Mouse (Mus musculus): ENCODE results near the gene Tns1.

The Tns1 gene

GRCm38 (mm10) chr1:73958210-73958983 lies 165.9 kb downstream of the Tns1 start:
- DNase-seq (ENCODE audit: low read depth, low spot score), result no peak

GRCm38 (mm10) chr1:73957428-73957827 lies 166.8 kb downstream of the Tns1 start:
- no peak for DNase-seq (ENCODE audit: low read depth, low spot score)

- no peak for DNase-seq (ENCODE audit: low read depth, low spot score)
Observed at GRCm38 (mm10) chr1:73956320-73956719, 167.9 kb downstream of the Tns1 start.

- DNase-seq (ENCODE audit: low read depth, low spot score), result no peak
Observed at GRCm38 (mm10) chr1:73955259-73955842, 168.9 kb downstream of the Tns1 start.

DNA sequence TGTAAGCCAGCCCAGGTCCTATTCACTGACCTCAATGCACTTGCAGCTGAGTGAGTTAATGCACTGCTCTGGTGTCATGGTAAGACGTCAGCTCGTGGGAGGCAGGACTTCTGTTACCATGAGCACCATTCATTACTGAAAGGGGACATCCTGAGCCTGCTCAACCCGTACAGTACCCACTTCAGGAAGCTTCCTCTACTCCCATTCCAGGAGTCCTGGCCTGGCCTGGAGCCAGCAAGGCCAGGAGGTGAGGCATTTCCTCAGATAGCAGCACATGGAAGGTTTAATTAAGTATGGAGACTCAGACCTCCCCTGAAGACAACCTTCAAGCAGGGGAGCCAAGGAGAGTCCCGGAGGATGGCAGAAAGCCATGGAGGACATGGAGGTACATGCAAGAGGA lies 169.6 kb downstream of the Tns1 start:
- no peak for DNase-seq (ENCODE audit: low read depth, low spot score)

DNA sequence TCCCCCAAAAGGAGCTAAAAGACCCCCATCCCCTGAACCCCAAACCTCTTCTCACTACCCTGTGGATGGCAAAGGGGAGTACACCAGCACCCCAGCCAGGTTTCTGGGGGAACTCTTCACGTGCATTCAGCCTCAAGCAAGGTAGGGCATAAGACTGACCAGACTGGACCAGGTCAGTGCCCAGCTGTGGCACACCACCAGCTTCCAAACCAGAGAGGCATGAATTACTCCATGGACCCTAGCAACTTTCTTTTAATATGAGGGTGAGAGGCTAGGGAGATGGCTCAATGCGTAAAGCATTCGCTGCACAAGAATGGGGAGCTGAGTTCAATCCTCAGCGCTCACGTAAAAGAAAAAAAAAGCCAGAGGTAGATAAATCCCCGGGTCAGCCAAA lies 170.2 kb downstream of the Tns1 start:
- DNase-seq (ENCODE audit: low read depth, low spot score), result no peak

DNA sequence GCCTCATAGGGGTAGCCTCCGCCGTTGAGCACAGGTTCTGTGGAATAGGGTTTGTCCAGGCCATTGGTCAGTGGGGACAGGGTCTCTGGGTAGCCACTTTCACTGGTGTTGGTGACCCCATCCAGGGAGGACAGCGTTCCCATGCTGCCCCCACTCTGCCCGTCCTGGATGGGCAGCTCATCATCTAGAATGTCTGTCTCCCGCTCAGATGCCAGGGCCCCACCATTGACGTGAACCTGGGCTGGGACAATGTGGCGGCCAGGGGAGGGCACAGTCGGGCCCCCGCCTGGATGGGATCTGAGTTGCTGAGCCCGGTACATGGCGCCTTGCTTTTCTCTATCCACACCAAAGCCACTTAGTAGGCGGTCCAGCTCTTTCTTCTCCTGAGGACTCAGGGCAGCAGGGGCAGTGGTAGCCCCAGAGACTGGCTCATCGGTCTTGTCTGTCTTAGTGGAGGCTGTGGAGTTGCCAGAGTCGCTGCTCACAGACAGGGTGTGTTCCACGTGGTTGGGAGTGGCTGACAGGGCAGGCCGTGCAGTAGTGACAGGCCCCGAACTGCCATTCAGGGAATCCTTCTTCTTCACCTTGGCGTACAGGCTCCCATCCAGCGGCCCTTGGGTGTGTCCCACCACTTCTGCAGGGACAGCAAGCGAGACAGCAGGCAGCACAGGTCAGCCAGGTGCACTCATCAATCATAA lies 170.8 kb downstream of the Tns1 start:
- no peak for DNase-seq (ENCODE audit: low read depth, low spot score)

DNA sequence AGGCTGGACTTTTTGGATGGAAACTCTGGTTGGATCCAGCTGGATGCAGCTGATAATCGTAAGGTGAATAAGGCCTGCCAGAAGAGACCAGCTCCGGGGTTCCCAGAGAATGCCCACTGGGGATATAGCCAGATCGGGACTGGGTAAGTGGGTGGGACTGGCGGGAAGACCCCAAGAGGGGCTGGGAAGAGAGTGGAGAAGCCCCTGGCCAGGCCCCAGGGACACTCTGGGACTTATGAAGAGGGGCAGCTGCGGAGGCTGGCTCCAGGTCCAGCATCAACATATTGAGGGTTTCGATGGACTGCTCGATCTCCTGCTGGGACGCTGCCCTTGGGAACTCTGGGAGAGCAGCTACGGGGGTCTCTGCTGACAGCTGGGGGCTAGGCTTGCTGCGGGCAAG lies 171.7 kb downstream of the Tns1 start:
- no peak for DNase-seq (ENCODE audit: low read depth, low spot score)

DNA sequence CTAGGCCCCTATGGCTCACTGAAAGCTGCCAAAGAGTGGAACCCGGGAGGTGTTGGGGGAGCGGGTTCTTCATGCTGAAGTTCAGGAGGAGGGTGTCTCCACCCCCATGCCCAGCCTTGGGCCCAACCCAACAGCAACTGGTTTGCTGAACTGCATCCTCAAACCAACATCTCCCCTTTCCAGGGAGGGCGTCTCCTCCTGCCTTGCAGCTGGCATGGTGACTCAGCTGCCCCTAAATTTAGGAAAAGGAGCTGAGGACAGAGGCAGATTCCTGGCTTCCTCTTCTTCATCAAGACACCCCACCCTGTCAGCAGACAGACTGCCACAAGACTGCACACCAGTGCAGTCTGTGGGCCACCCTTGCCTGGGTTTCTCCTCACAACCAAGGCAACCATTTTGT lies 173.1 kb downstream of the Tns1 start:
- no peak for DNase-seq (ENCODE audit: low read depth, low spot score)

DNA sequence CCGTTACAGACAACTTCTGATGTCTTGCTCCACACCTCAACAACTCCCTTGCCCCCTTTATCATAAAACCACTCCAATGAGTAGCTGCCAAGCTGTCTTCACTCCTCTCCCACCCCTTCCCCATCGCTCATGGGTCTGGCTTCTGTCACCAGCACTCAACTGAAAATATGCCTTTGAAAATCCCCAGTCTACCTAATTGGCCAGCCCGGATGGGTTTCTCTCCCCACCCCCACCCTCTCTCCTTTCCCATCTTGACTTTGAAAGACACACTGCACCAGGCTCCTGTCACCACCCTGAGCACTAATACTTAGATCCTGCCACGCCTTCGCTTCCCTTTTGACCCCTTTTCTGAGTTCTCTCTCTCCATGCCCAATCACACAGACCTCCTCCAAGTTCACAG lies 175.5 kb downstream of the Tns1 start:
- DNase-seq (ENCODE audit: low read depth, low spot score), result no peak

GRCm38 (mm10) chr1:73947525-73948304 lies 176.5 kb downstream of the Tns1 start:
- no peak for DNase-seq (ENCODE audit: low read depth, low spot score)

- DNase-seq (ENCODE audit: low read depth, low spot score), result no peak
Observed at GRCm38 (mm10) chr1:73946701-73947100, 177.5 kb downstream of the Tns1 start.

- DNase-seq (ENCODE audit: low read depth, low spot score), result no peak
Observed at GRCm38 (mm10) chr1:73944393-73944792, 179.9 kb downstream of the Tns1 start.

GRCm38 (mm10) chr1:73943667-73944289 lies 180.5 kb downstream of the Tns1 start:
- no peak for DNase-seq (ENCODE audit: low read depth, low spot score)

- no peak for DNase-seq (ENCODE audit: low read depth, low spot score)
Observed at GRCm38 (mm10) chr1:73943255-73943654, 181.0 kb downstream of the Tns1 start.

DNA sequence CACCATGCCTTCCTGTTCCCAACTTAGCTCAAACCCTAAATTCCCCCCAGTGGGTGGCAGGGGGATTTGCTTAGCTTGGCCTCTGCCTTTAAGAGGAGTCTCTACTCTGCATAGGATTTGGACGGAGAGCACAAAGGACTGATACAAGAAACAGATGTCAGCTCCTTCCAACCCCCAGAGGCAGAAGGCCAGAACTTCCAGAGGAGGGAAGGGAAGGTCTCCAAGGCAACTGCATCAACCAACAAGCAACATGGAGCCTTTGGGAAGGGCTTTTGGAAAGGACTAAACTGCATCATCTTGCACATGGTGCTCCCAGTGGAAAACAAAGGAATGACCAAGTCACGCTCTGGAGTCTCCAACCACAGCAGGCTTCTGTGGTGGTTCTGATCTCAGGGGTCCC lies 182.0 kb downstream of the Tns1 start:
- DNase-seq (ENCODE audit: low read depth, low spot score), result peak; percentile 61

- DNase-seq (ENCODE audit: low read depth, low spot score), result no peak
Observed at GRCm38 (mm10) chr1:73941697-73942096, 182.6 kb downstream of the Tns1 start.

DNA sequence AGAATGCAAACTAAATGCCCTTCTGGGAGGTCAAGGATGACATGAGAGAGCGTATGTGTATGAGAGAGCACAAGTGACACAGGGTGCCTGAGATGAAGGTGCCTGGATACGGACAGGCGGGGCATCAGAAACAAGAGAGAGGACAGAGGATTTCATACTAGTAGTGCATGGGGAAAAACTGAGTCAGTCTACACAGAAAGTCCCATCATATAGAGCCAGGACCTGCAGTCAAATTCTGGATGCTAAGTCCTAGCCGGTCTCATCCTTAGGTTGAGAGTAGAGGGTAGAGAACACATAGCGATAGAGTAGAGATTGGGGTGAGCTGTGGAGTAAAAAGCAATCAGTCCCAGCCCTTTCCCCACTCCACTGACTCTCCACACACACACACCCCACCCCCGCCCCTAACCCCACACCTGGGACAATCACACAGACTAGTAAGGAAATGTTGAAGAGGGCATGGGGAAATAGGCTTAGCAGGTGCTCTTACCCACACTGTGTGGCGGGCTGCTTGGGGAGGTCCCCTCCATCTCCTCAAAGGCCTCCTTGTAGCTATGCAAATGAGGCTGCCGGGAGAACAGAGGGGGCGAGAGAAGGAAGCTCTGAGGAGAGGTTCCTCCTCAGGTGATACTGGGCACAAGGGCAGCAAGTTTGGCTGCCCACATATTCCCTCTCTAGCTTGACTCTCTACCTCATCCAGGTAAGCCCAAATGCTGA lies 183.6 kb downstream of the Tns1 start:
- no peak for DNase-seq (ENCODE audit: low read depth, low spot score)

GRCm38 (mm10) chr1:73938597-73938996 lies 185.7 kb downstream of the Tns1 start:
- DNase-seq (ENCODE audit: low read depth, low spot score), result no peak

- no peak for DNase-seq (ENCODE audit: low read depth, low spot score)
Observed at GRCm38 (mm10) chr1:73937805-73938204, 186.4 kb downstream of the Tns1 start.

- DNase-seq (ENCODE audit: low read depth, low spot score), result no peak
Observed at GRCm38 (mm10) chr1:73936537-73936936, 187.7 kb downstream of the Tns1 start.
